Mouse (Mus musculus) heart, postnatal 10 days (tissue): ENCODE data around the gene Olfr992. TPM values are rescaled to one million over a fixed set of nuclear protein-coding genes. Genes with fewer than 3 reads are reported as not detected.
"Not testable (repeated sequence)": the region's sequence is repeated elsewhere in the genome, so short reads cannot be mapped to it uniquely, and the experiment has no call there.

ENCODE experiments used
- DNase-seq, 2 experiments: peaks; one replicate each; pipeline ENCODE4 v3.0.0; 2021
- intact Hi-C: fragments of 180-260 bp; cut with DNase I; formaldehyde crosslinking; loops from one replicate; pipeline ENCODE4 v1.15.1; 2025
- total RNA-seq, 2 experiments: library from RNA; stranded (reverse); gene quantifications; 2 replicates each; pipeline ENCODE4 v1.2.3; 2021

Olfr992 gene
- not detected for total RNA-seq

- DNase-seq, result no peak
- intact Hi-C loops, result no loop called here
Measured at GRCm38 (mm10) chr2:85409369-85409768, at the start of gene Olfr992. Gene Olfr992 (minus strand): TSS chr2:85409469.

GRCm38 (mm10) chr2:85443539-85443938 lies 34.3 kb upstream of the Olfr992 start, which contains the start of gene Olfr995:
Gene Olfr995 (minus strand): TSS chr2:85443639.
- intact Hi-C loops, result no loop called here

GRCm38 (mm10) chr2:85442546-85442945 lies 33.3 kb upstream of the Olfr992 start:
- DNase-seq, result no peak
- intact Hi-C loops, result no loop called here

More at GRCm38 (mm10) chr2:85443539-85443938, 34.3 kb upstream of the Olfr992 start, which contains the start of gene Olfr995:
- DNase-seq, result no peak

- intact Hi-C loops, result no loop called here
- no peak for DNase-seq
Measured at GRCm38 (mm10) chr2:85436351-85436750, 27.1 kb upstream of the Olfr992 start, which contains the start of gene Olfr994. Gene Olfr994 (minus strand): TSS chr2:85436451.

GRCm38 (mm10) chr2:85425893-85426292 lies 16.6 kb upstream of the Olfr992 start:
- no peak for DNase-seq
- intact Hi-C loops, result no loop called here

GRCm38 (mm10) chr2:85414777-85415176 lies 5.5 kb upstream of the Olfr992 start, which contains the start of gene Olfr993:
Gene Olfr993 (minus strand): TSS chr2:85414877.
- DNase-seq, result no peak
- intact Hi-C loops, result no loop called here

GRCm38 (mm10) chr2:85363127-85363526 lies 46.1 kb downstream of the Olfr992 start, which contains the start of gene Olfr988:
Gene Olfr988 (minus strand): TSS chr2:85363227.
- DNase-seq, intact Hi-C loops: not testable (repeated sequence)

Other genes starting within 250 kb of the Olfr992 start
- 1 to 10 TPM; 3.5 to 6.3 TPM for gene Lrrc55, start 212.3 kb downstream of the Olfr992 start, total RNA-seq
- not detected for gene Olfr987, start 70.2 kb downstream of the Olfr992 start, total RNA-seq
- not detected for gene Olfr988, start 46.2 kb downstream of the Olfr992 start, total RNA-seq
- not detected for gene Olfr993, start 5.4 kb upstream of the Olfr992 start, total RNA-seq
- not detected for gene Olfr994, start 27.0 kb upstream of the Olfr992 start, total RNA-seq
- not detected for gene Olfr995, start 34.2 kb upstream of the Olfr992 start, total RNA-seq
- gene 4833423E24Rik, start 109.6 kb upstream of the Olfr992 start, total RNA-seq, result not detected
- not detected for gene Olfr996, start 169.7 kb upstream of the Olfr992 start, total RNA-seq
- gene Olfr998, start 179.5 kb upstream of the Olfr992 start, total RNA-seq, result not detected
- not detected for gene Olfr1000, start 202.4 kb upstream of the Olfr992 start, total RNA-seq
- gene Olfr1002, start 241.2 kb upstream of the Olfr992 start, total RNA-seq, result not detected